Mouse (Mus musculus) liver, embryonic 12.5 days (tissue): ENCODE data around the gene Gm10697. TPM values are rescaled to one million over a fixed set of nuclear protein-coding genes. Genes with fewer than 3 reads are reported as not detected.
"Not testable (repeated sequence)": the region's sequence is repeated elsewhere in the genome, so short reads cannot be mapped to it uniquely, and the experiment has no call there.

Experiments used
- ATAC-seq: fragments of 200-750 bp; cut with Nextera tagmentation; 2 replicates; pipeline ENCODE4 v1.8.0; 2017; ENCODE audit warnings: moderate number of reproducible peaks, mild to moderate bottlenecking, moderate library complexity
- H3K27ac ChIP-seq: fragments of 300-500 bp; sonication (generic); 2 replicates; pipeline ENCODE4 v1.5.1; 2016; ENCODE audit warnings: mild to moderate bottlenecking
- H3K27me3 ChIP-seq: fragments of 300-500 bp; sonication (generic); replicated peaks from 2 replicates; pipeline ENCODE4 v1.6.1; 2016; ENCODE audit warnings: mild to moderate bottlenecking, moderate library complexity
- H3K36me3 ChIP-seq: fragments of 300-500 bp; sonication (generic); 2 replicates; pipeline ENCODE4 v1.6.1; 2016; ENCODE audit warnings: mild to moderate bottlenecking, moderate library complexity
- H3K4me1 ChIP-seq: fragments of 300-500 bp; sonication (generic); 2 replicates; pipeline ENCODE4 v1.6.1; 2016
- H3K4me2 ChIP-seq: fragments of 300-500 bp; sonication (generic); 2 replicates; pipeline ENCODE4 v1.6.1; 2016; ENCODE audit warnings: mild to moderate bottlenecking, moderate library complexity
- H3K4me3 ChIP-seq: fragments of 300-500 bp; sonication (generic); 2 replicates; pipeline ENCODE4 v1.5.1; 2016; ENCODE audit warnings: mild to moderate bottlenecking, moderate library complexity
- H3K9ac ChIP-seq: fragments of 300-500 bp; sonication (generic); 2 replicates; pipeline ENCODE4 v1.6.1; 2016; ENCODE audit warnings: mild to moderate bottlenecking, moderate library complexity
- H3K9me3 ChIP-seq: fragments of 300-500 bp; sonication (generic); replicated peaks from 2 replicates; pipeline ENCODE4 v1.6.1; 2016; ENCODE audit warnings: mild to moderate bottlenecking, moderate library complexity
- WGBS: fragments of 180-500 bp; shearing (Covaris S2); methylation state at CpG from one replicate; pipeline ENCODE4 v1.1.7; 2016; ENCODE audit not compliant: insufficient replicate concordance; 5-methylcytosine and 5-hydroxymethylcytosine counted together
- polyA plus RNA-seq: library from polyadenylated mRNA; unstranded; fragments of >200 nt; fragmentation: Nextera tagmentation; extraction: Ambion mirVana; gene quantifications from 2 replicates; pipeline ENCODE4 v1.2.1, GENCODE M21; 2016

The Gm10697 gene
- polyA plus RNA-seq: not detected in 2 replicates

DNA sequence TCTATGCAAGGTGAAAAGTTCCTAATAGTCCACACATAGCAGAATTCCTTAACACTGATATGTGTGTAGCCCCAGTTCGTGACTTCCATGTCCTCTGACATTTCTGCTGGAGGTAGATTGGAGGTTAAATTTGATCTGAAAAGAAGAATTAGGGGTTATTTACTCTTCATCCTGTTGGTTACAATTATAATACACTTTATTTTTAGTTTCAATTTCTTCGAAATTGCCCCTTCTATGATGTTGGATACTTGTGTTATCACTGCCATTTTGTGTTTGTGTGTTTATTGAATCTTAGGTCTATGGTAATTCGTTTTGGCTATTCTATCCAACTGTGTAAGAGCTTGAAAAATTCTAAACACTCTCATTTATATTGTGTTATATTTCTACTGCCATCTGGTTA, at the start of gene Gm10697:
Gm10697 (minus strand) TSS at position 101 of the 400 bp plus-strand sequence.
- not testable (repeated sequence) for H3K4me3 ChIP-seq, H3K36me3 ChIP-seq, H3K9ac ChIP-seq, ATAC-seq, H3K27me3 ChIP-seq, H3K4me2 ChIP-seq, H3K27ac ChIP-seq, H3K9me3 ChIP-seq, H3K4me1 ChIP-seq
- WGBS: 33% methylated on average over 2 of the region's 3 CpGs

DNA sequence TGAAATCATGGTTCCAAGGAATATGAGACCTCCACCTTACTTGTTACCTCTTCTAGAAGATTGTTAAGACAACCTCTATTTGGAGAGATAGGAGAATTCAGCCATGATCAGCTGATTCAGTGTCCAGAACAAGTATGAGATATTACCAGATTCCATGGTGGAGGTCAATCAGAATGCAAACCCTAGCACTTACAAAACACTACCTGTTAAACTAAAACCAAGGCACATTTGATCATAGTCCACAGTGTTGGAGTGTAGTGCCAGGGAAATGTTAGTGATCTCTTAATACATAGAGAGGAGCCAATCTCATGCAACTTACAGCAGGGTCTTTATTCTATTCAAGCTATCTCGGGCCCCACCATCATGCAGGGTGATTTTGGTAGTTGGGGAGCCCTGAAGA, 42.6 kb upstream of the Gm10697 start:
- H3K4me2 ChIP-seq, H3K4me3 ChIP-seq, ATAC-seq, H3K27me3 ChIP-seq, H3K9ac ChIP-seq, H3K9me3 ChIP-seq, H3K36me3 ChIP-seq, H3K27ac ChIP-seq, H3K4me1 ChIP-seq: not testable (repeated sequence)
- WGBS: 32% methylated on average over 1 of the region's 1 CpGs

DNA sequence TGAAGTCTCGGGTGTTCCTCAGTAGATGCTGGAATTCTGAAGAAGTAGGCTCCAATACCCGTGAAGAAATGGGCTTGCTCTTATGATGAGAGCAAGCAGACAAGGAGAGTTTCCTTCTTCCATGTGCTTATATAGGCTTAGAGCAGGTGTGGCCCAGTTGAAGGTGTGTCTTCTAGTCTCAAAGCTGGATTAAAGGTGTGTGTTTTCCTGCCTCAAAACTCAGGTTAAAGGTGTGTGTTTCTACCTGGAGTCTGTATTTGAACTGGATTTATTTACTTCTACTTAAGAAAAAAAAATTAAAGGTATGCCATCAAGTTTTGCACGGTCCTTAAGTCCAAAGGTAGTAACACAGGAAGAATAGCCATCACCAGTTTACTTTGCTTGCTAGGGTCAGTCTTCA, 17.7 kb downstream of the Gm10697 start, which contains the start of gene Gm9125:
Gm9125 (minus strand) TSS at position 101 of the 400 bp plus-strand sequence.
- ATAC-seq, H3K4me2 ChIP-seq, H3K9me3 ChIP-seq, H3K9ac ChIP-seq, H3K27me3 ChIP-seq, H3K4me3 ChIP-seq, H3K36me3 ChIP-seq, H3K27ac ChIP-seq, H3K4me1 ChIP-seq: not testable (repeated sequence)
- WGBS: 45% methylated on average over 2 of the region's 3 CpGs

DNA sequence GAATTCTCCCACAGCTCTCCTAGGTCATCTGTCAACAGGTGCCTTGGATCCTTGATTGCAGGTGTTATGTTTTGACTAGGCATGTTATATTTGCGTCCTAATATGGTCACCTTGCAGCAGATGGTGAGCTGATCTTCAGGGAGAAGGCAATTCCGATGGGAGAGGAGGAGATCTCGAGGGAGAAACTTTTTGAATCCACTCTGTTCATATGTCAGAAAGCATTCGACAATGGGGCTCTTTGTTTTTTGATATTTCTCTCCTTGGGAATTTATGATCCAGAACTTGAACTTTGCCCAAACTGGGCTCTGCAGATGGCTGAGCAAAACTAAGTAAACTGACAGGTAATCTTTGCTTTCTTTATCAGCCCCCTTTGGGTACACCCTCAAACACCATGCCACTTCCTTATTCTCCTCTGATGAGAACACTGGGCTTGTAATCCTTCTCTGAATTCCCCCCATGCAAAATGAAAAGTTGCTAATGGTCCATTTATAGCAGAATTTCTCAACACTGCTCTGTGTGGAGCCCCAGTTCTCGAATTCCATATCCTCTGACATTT, 22.8 kb downstream of the Gm10697 start:
- not testable (repeated sequence) for H3K9me3 ChIP-seq, H3K27me3 ChIP-seq, H3K4me2 ChIP-seq, H3K27ac ChIP-seq, ATAC-seq, H3K4me3 ChIP-seq, H3K4me1 ChIP-seq, H3K36me3 ChIP-seq, H3K9ac ChIP-seq
- 43% methylated on average over 1 of the region's 5 CpGs for WGBS

DNA sequence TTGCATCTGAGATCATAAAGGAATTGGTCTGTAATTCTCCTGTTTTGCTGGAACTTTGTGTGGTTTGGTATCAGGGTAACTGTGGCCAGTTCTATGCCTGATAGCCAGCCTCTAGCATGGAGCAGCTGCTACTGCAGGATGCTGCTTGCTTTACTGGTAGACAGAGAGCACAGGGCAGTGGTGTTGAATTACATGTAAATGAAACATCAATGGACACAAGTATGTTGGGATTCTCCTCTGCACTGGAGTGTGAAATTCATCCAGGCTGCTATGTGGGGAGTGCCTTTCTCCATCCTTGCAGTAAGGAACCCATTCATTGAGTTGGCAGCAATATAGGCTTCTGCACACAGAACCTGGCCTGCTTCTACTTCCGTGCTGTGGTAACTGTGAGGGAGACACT, 34.2 kb downstream of the Gm10697 start:
- H3K9ac ChIP-seq, H3K27me3 ChIP-seq, H3K9me3 ChIP-seq, H3K4me2 ChIP-seq, H3K4me3 ChIP-seq, H3K4me1 ChIP-seq, H3K36me3 ChIP-seq, ATAC-seq, H3K27ac ChIP-seq: not testable (repeated sequence)
- WGBS: 36% methylated on average over 1 of the region's 1 CpGs

DNA sequence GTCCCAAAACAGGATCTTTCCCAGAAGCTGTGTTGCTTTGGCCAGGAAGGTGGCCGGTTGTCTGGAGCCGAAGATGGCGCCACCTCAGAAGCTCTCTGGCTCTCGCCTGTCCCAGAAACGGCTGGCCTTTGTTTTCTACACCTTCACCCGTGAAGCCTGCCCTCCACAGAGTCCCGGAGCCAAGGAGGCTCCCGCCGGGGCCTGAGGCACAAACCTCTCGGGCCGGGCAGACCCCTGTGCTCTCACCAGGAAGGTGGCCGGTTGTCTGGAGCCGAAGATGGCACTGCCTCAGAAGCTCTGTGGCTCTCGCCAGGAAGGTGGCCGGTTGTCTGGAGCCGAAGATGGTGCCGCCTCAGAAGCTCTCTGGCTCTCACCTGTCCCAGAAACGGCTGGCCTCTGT, 38.0 kb downstream of the Gm10697 start:
- ATAC-seq, H3K9me3 ChIP-seq, H3K27ac ChIP-seq, H3K4me1 ChIP-seq, H3K4me2 ChIP-seq, H3K27me3 ChIP-seq, H3K36me3 ChIP-seq, H3K9ac ChIP-seq, H3K4me3 ChIP-seq: not testable (repeated sequence)
- WGBS: 82% methylated on average over 18 of the region's 18 CpGs

Other genes with a start within 250 kb of the Gm10697 start
- not detected in 2 replicates for gene Tdpoz3, start 246.6 kb downstream of the Gm10697 start, polyA plus RNA-seq
- gene Gm9117, start 129.1 kb downstream of the Gm10697 start, polyA plus RNA-seq: not detected in 2 replicates
- gene Tdpoz5, start 111.3 kb downstream of the Gm10697 start, polyA plus RNA-seq: not detected in 2 replicates
- not detected in 2 replicates for gene Gm9125, start 17.8 kb downstream of the Gm10697 start, polyA plus RNA-seq
- gene Gm10696, start 105.5 kb upstream of the Gm10697 start, polyA plus RNA-seq: not detected in 2 replicates
- gene Gm5286, start 124.1 kb upstream of the Gm10697 start, polyA plus RNA-seq: not detected in 2 replicates
- gene Gm4778, start 191.4 kb upstream of the Gm10697 start, polyA plus RNA-seq: not detected in 2 replicates
- 3.1 and 3.3 TPM in 2 replicates for gene Them4, start 237.4 kb upstream of the Gm10697 start, polyA plus RNA-seq